Mouse (Mus musculus): Measurements from ENCODE around the gene Cd2. TPM values are rescaled to one million over a fixed set of nuclear protein-coding genes. Genes with fewer than 3 reads are reported as not detected.

Cd2 gene
- polyA plus RNA-seq (2014; fragmentation: Illumina TruSeq; extraction: RNeasy Lipid Tissue Mini Kit (QIAGEN cat#74804); ENCODE audit: low replicate concordance): 1.1 TPM

DNA sequence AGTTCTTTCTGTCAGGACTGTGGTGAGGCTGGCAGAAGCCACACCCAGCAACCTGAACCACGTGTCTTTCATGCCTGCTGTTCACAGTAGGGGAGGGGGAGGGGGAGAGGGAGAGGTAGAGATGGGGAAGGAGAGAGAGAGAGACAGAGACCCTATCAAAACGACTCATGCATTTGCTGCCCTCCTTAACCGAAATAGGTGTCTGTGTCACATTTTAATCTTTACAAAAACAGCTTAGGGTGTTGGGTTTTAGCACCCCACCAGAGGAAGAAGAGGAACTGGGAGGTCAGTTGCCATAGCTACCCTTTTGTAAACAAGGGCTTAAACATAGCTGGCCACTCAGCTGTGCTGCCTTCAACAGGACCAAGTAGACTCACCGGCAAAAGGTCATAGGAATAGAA is at the start of gene Cd2:
Cd2 (minus strand) TSS at position 29 of the 401 bp plus-strand sequence.

Other genes with a start within 250 kb of the Cd2 start
- 26.6 TPM for gene Ptgfrn, start 177.7 kb downstream of the Cd2 start, polyA plus RNA-seq (2014; fragmentation: Illumina TruSeq; extraction: RNeasy Lipid Tissue Mini Kit (QIAGEN cat#74804); ENCODE audit: low replicate concordance)
- gene Igsf3, start 89.1 kb upstream of the Cd2 start, polyA plus RNA-seq (2014; fragmentation: Illumina TruSeq; extraction: RNeasy Lipid Tissue Mini Kit (QIAGEN cat#74804); ENCODE audit: low replicate concordance): 7.8 TPM